In the genomic region with DNA sequence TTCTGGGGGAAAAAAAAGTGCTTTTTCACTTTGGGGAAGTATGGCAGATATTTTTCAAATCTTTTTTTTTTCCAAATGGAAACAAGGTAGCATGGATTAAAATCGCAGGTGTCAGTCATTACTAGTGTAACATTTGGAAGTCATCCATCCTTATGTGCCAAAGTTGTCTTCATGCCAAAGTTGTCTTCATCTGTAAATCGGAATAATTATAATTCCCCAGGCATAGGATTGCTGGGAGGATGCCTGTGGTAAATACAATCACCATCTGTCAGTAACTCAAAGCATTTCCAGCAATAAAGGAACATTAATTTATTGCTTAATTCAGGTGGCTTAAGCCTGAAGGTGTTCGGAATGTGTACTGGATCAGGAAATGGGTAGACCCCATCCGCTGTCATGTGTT, we compare ENCODE assay signal across 26 mouse cellular contexts. TPM values are rescaled to one million over a fixed set of nuclear protein-coding genes. Genes with fewer than 3 reads are reported as not detected.
"Had no signal": no experiment of that assay in that cellular context is flagged by ENCODE, and none has a peak within 500 bp of the region (broad histone marks: within the 10 kb centered on the region; RNA-seq: fewer than 3 reads in every experiment).

No protein-coding gene starts in this region.

- H3K4me2 ChIP-seq: limb, embryonic 13.5 days; liver, embryonic 12.5 days; liver, embryonic 15.5 days; lung, embryonic 15.5 days; midbrain, embryonic 13.5 days; neural tube, embryonic 13.5 days; stomach, embryonic 15.5 days had no signal

- H3K4me1 ChIP-seq: limb, embryonic 10.5 days; limb, embryonic 13.5 days; liver, embryonic 15.5 days; lung, embryonic 15.5 days; midbrain, embryonic 10.5 days; midbrain, embryonic 13.5 days; neural tube, embryonic 13.5 days; stomach, embryonic 15.5 days had no signal

- H3K27me3 ChIP-seq: limb, embryonic 13.5 days; liver, embryonic 12.5 days; liver, embryonic 15.5 days; lung, embryonic 15.5 days; megakaryocyte, embryonic 14.5 days; midbrain, embryonic 13.5 days; neural tube, embryonic 13.5 days; stomach, embryonic 15.5 days had no signal

- H3K27ac ChIP-seq: kidney, postnatal 0 days; layer of hippocampus, adult 2 months; limb, embryonic 10.5 days; limb, embryonic 13.5 days; liver, embryonic 12.5 days; liver, embryonic 15.5 days; lung, embryonic 15.5 days; midbrain, embryonic 10.5 days; midbrain, embryonic 13.5 days; neural tube, embryonic 13.5 days; stomach, embryonic 15.5 days had no signal

- DNase-seq: kidney, postnatal 25 days; layer of hippocampus, adult 9-11 months; liver; lung, adult 18-20 months; lung, postnatal 10 days; lung, postnatal 36 days; retina, postnatal 1 day; right cerebral cortex, postnatal 25 days; spleen, adult 18-20 months; thymus, postnatal 25 days had no signal

- ATAC-seq: liver, embryonic 12.5 days; midbrain, embryonic 13.5 days; midbrain, embryonic 16.5 days had no signal

- H3K4me3 ChIP-seq: layer of hippocampus, adult 2 months; limb, embryonic 10.5 days; limb, embryonic 13.5 days; liver, embryonic 12.5 days; liver, embryonic 15.5 days; lung, embryonic 15.5 days; megakaryocyte, embryonic 14.5 days; midbrain, embryonic 10.5 days; midbrain, embryonic 13.5 days; myocyte; neural tube, embryonic 13.5 days; stomach, embryonic 15.5 days had no signal

- H3K9ac ChIP-seq: limb, embryonic 13.5 days; liver, embryonic 12.5 days; liver, embryonic 15.5 days; lung, embryonic 15.5 days; midbrain, embryonic 13.5 days; neural tube, embryonic 13.5 days; stomach, embryonic 15.5 days had no signal

- H3K9me3 ChIP-seq: limb, embryonic 10.5 days; limb, embryonic 13.5 days; liver, embryonic 12.5 days; liver, embryonic 15.5 days; lung, embryonic 15.5 days; megakaryocyte, embryonic 14.5 days; midbrain, embryonic 10.5 days; midbrain, embryonic 13.5 days; neural tube, embryonic 13.5 days; stomach, embryonic 15.5 days had no signal

- H3K36me3 ChIP-seq: stomach, embryonic 15.5 days had no signal

RNA-seq across cellular contexts. Expression of a gene that starts 39.6 kb away (rescaled TPM):
- total RNA-seq: monocyte, adult 5-6 weeks had no signal
- polyA plus RNA-seq: myocyte had no signal

RNA-seq across cellular contexts. Expression of a gene that starts 60.0 kb away (rescaled TPM):
- total RNA-seq: monocyte, adult 5-6 weeks; neutrophil, adult 5-6 weeks had no signal
